Mouse (Mus musculus): ENCODE measurements around the gene Slc39a5. TPM values are rescaled to one million over a fixed set of nuclear protein-coding genes. Genes with fewer than 3 reads are reported as not detected.

The Slc39a5 gene
- polyA plus RNA-seq, 1 experiment from 2014 or later = 0.24 TPM

DNA sequence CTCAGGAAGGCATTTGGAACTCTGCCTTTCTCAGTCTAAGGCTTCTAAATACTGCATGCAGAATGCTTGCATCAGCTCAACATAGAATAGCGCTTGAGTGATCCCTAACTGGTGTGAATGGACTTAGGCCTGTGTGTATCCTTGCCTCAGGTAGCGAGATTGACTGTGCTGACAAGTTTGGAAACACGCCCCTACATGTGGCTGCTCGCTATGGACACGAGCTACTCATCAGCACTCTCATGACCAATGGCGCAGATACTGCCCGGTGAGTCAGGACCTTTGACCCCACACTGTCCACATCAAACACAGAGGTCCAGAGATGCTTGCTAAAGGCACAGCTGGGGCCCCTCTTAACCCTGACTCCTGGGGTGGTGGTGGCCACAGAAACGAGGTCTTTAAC is 18.5 kb downstream of the Slc39a5 start:
- 87% methylated on average over 8 of the region's 8 CpGs for WGBS
- Histone ChIP-seq H3K9me3 (no peaks in the 10 kb centered on the region), H3K27me3 (no peaks in the 10 kb centered on the region), H3K4me3 (no peak overlapping the region), H3K36me3 (peaks cover 87% of the 10 kb centered on the region), H3K4me1 (peaks cover 17% of the 10 kb centered on the region), H3K4me2 (replicated peaks) (no peak overlapping the region), H3K27ac (replicated peaks) (no peak overlapping the region), H3K9ac (replicated peaks) (no peak overlapping the region)
- ATAC-seq (replicated peaks) = no peak

GRCm38 (mm10) chr10:128380565-128380964 is 20.5 kb downstream of the Slc39a5 start:
- H3K27me3 ChIP-seq = no peaks in the 10 kb centered on the region
- H3K4me2 ChIP-seq (replicated peaks) = no peak overlapping the region
- peaks cover 68% of the 10 kb centered on the region for H3K36me3 ChIP-seq
- H3K9ac ChIP-seq (replicated peaks) = no peak overlapping the region
- H3K27ac ChIP-seq (replicated peaks) = no peak overlapping the region
- H3K4me1 ChIP-seq = peaks cover 25% of the 10 kb centered on the region
- 83% methylated on average over 5 of the region's 5 CpGs for WGBS
- ATAC-seq (replicated peaks) = no peak
- H3K4me3 ChIP-seq = no peak overlapping the region
- H3K9me3 ChIP-seq = no peaks in the 10 kb centered on the region

GRCm38 (mm10) chr10:128379260-128379659 is 21.8 kb downstream of the Slc39a5 start:
- Histone ChIP-seq H3K27me3 (no peaks in the 10 kb centered on the region), H3K9me3 (no peaks in the 10 kb centered on the region), H3K4me1 (peaks cover 25% of the 10 kb centered on the region), H3K4me2 (replicated peaks) (no peak overlapping the region), H3K27ac (replicated peaks) (no peak overlapping the region), H3K36me3 (peaks cover 55% of the 10 kb centered on the region), H3K4me3 (no peak overlapping the region), H3K9ac (replicated peaks) (no peak overlapping the region)
- ATAC-seq (replicated peaks) = no peak
- 92% methylated on average over 7 of the region's 7 CpGs for WGBS

GRCm38 (mm10) chr10:128378462-128378861 is 22.6 kb downstream of the Slc39a5 start:
- Histone ChIP-seq H3K36me3 (peaks cover 47% of the 10 kb centered on the region), H3K27ac (replicated peaks) (peak overlapping the region; percentile 94; the same call in 1 of the 2 replicates)
- WGBS = 71% methylated on average over 3 of the region's 3 CpGs

GRCm38 (mm10) chr10:128377940-128378448 is 23.0 kb downstream of the Slc39a5 start:
- Histone ChIP-seq H3K9ac (replicated peaks) (peak overlapping the region; percentile 94), H3K4me1 (peaks cover 25% of the 10 kb centered on the region), H3K4me3 (peak overlapping the region; percentile 78), H3K27ac (replicated peaks) (peak overlapping the region; percentile 94), H3K36me3 (peaks cover 43% of the 10 kb centered on the region), H3K4me2 (replicated peaks) (peak overlapping the region; percentile 65), H3K9me3 (no peaks in the 10 kb centered on the region), H3K27me3 (no peaks in the 10 kb centered on the region)
- ATAC-seq (replicated peaks) = no peak
- WGBS = 45% methylated on average over 14 of the region's 14 CpGs

More at GRCm38 (mm10) chr10:128378462-128378861, 22.6 kb downstream of the Slc39a5 start:
- Histone ChIP-seq H3K9ac (replicated peaks) (peak overlapping the region; percentile 94), H3K4me1 (peaks cover 25% of the 10 kb centered on the region), H3K27me3 (no peaks in the 10 kb centered on the region), H3K4me3 (peak overlapping the region; percentile 78), H3K9me3 (no peaks in the 10 kb centered on the region), H3K4me2 (replicated peaks) (peak overlapping the region; percentile 65)
- no peak for ATAC-seq (replicated peaks)

- H3K4me2 ChIP-seq (replicated peaks) = peak overlapping the region; percentile 65
- peak; percentile 75 for ATAC-seq (replicated peaks)
- H3K9ac ChIP-seq (replicated peaks) = peak overlapping the region; percentile 94
- H3K9me3 ChIP-seq = no peaks in the 10 kb centered on the region
- no peaks in the 10 kb centered on the region for H3K27me3 ChIP-seq
- 0% methylated on average over 38 of the region's 47 CpGs for WGBS
- H3K4me1 ChIP-seq = peaks cover 25% of the 10 kb centered on the region
- peak overlapping the region; percentile 78 for H3K4me3 ChIP-seq
- H3K36me3 ChIP-seq = peaks cover 36% of the 10 kb centered on the region
- H3K27ac ChIP-seq (replicated peaks) = peak overlapping the region; percentile 94
Observed at GRCm38 (mm10) chr10:128377222-128377939, 23.6 kb downstream of the Slc39a5 start.

DNA sequence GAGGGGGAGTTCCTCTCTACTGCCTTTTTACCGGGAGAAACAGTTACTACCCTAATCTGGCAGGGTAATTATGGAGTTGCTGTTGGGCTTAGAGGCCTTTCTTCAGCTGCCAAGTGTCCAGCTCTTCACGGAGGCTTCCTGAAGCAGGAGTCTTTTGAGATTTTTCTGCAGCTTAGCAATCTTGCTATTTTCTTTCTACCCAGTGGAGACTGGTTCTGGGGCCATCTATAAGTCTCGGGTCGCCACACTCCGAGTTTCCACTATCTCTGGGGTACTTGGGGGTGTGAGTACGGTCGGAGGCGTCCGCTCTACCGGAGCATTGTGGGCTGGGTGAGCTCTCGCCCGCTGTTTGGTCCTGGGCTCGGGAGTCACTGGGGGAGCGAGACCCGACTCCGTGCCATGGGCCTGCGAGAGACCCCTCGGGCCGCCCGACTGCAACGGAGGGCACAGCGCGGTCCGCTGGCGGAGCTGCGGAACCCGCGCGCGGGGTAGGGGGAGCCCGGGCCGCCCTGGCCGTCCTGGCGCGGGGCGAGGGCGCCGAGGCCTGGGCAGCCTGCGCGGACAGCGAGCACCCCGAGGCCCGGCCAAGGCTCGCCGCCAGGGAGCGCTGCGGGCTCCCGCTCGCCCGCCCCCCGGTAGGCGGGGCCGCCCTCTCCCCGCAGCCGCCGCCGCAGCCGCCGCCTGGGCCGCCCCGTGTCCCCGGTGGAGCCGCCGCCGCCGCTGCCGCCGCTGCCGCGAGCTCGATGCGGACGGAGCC is 24.4 kb downstream of the Slc39a5 start, which contains the start of gene Ankrd52:
TSS of gene Ankrd52 (plus strand) at position 661 of the 757 bp plus-strand sequence.
- Histone ChIP-seq H3K36me3 (peaks cover 29% of the 10 kb centered on the region), H3K4me1 (peaks cover 25% of the 10 kb centered on the region), H3K27ac (replicated peaks) (peak within 1 kb of the TSS; percentile 94), H3K9ac (replicated peaks) (peak within 1 kb of the TSS; percentile 94), H3K4me3 (peak within 1 kb of the TSS; percentile 78), H3K4me2 (replicated peaks) (peak within 1 kb of the TSS; percentile 65), H3K27me3 (no peaks in the 10 kb centered on the region), H3K9me3 (no peaks in the 10 kb centered on the region)
- WGBS = under 1% methylated on average over 64 of the region's 73 CpGs
- ATAC-seq (replicated peaks) = peak; percentile 91

DNA sequence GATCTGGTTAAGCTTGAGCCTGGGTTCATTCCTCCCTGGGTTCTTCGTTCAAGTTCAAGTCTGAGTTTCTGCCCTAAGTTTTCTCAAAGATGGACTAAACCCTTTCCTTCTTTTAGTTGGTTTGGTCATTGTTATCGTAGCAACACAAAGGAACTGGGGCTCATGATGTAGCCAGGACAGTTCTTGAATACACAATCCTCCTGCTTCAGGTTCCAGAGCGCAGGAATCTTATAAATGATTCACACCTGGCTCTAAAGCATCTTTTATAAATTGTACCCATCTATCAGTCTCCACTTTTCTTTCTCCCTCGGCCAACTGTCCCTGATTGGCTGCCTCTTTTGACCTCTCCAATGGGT is 25.0 kb downstream of the Slc39a5 start:
- H3K27ac ChIP-seq (replicated peaks) = peak overlapping the region; percentile 94
- no peaks in the 10 kb centered on the region for H3K27me3 ChIP-seq
- H3K4me1 ChIP-seq = peaks cover 25% of the 10 kb centered on the region
- peak overlapping the region; percentile 78 for H3K4me3 ChIP-seq
- H3K9me3 ChIP-seq = no peaks in the 10 kb centered on the region
- WGBS = 43% methylated on average over 4 of the region's 4 CpGs
- no peak for ATAC-seq (replicated peaks)
- peak overlapping the region; percentile 94 for H3K9ac ChIP-seq (replicated peaks)
- H3K36me3 ChIP-seq = peaks cover 25% of the 10 kb centered on the region
- H3K4me2 ChIP-seq (replicated peaks) = peak overlapping the region; percentile 65

DNA sequence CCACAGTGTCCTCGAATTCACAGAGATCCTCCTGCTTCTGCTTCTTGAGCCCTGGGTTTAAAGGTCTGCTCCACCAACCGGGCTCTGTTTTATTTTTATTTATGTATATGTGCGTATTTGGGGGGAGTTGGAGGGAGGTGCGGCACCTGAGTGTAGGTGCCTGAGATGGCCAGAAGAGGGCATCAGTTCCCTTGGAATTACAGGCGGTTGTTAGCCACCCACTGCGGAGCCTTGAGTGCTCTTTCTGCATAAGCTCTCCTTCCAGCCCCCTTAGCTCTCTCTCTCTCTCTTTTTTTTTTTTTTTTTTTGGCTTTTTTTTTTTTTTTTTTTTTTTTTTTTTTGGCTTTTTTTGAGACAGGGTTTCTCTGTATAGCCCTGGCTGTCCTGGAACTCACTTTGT is 26.6 kb downstream of the Slc39a5 start:
- Histone ChIP-seq H3K27me3 (no peaks in the 10 kb centered on the region), H3K36me3 (peaks cover 10% of the 10 kb centered on the region), H3K4me2 (replicated peaks) (no peak overlapping the region), H3K9ac (replicated peaks) (no peak overlapping the region), H3K4me1 (peaks cover 28% of the 10 kb centered on the region), H3K27ac (replicated peaks) (no peak overlapping the region), H3K4me3 (no peak overlapping the region), H3K9me3 (no peaks in the 10 kb centered on the region)
- WGBS = 82% methylated on average over 6 of the region's 6 CpGs
- ATAC-seq (replicated peaks) = no peak

- peaks cover 21% of the 10 kb centered on the region for H3K4me1 ChIP-seq
- no peak for ATAC-seq (replicated peaks)
- H3K27ac ChIP-seq (replicated peaks) = no peak overlapping the region
- no peaks in the 10 kb centered on the region for H3K9me3 ChIP-seq
- H3K9ac ChIP-seq (replicated peaks) = no peak overlapping the region
- H3K4me2 ChIP-seq (replicated peaks) = no peak overlapping the region
- no peaks in the 10 kb centered on the region for H3K36me3 ChIP-seq
- H3K4me3 ChIP-seq = no peak overlapping the region
- 83% methylated on average over 6 of the region's 6 CpGs for WGBS
- no peaks in the 10 kb centered on the region for H3K27me3 ChIP-seq
Observed at GRCm38 (mm10) chr10:128372989-128373748, 27.9 kb downstream of the Slc39a5 start.

GRCm38 (mm10) chr10:128372142-128372541 is 28.9 kb downstream of the Slc39a5 start:
- 83% methylated on average over 5 of the region's 5 CpGs for WGBS
- peaks cover 27% of the 10 kb centered on the region for H3K4me1 ChIP-seq
- ATAC-seq (replicated peaks) = no peak
- H3K36me3 ChIP-seq = no peaks in the 10 kb centered on the region
- H3K9me3 ChIP-seq = no peaks in the 10 kb centered on the region
- H3K4me2 ChIP-seq (replicated peaks) = no peak overlapping the region
- no peak overlapping the region for H3K27ac ChIP-seq (replicated peaks)
- no peak overlapping the region for H3K4me3 ChIP-seq
- H3K27me3 ChIP-seq = no peaks in the 10 kb centered on the region
- H3K9ac ChIP-seq (replicated peaks) = no peak overlapping the region
